Comparison of ENCODE assay signal across 24 mouse cellular contexts in genomic region chr3:152180624-152181023, GRCm38 (mm10). TPM values are rescaled to one million over a fixed set of nuclear protein-coding genes. Genes with fewer than 3 reads are reported as not detected.
A peak's percentile ranks its signal among the peaks of the same experiment; 100 is the strongest.
DNase-seq lines count a peak whose midpoint lies in the region; ATAC-seq and TF ChIP-seq lines count a peak whose summit lies in the region.
"Had no signal": no experiment of that assay in that cellular context is flagged by ENCODE, and none has a peak within 500 bp of the region (broad histone marks: within the 10 kb centered on the region; RNA-seq: fewer than 3 reads in every experiment).

No protein-coding gene starts in this region.

- no peak overlapping the region for H3K27ac ChIP-seq in liver, embryonic 11.5 days (ENCODE audit: low read depth, low read length)
- no peak overlapping the region for H3K27ac ChIP-seq in liver, embryonic 14.5 days
- peak overlapping the region; percentile 42; the same call in 1 of the 2 replicates for H3K27ac ChIP-seq in liver, postnatal 0 days (ENCODE audit: low read depth)
- no peak overlapping the region for H3K27ac ChIP-seq in left cerebral cortex, adult 2 months
- H3K27ac ChIP-seq: embryonic facial prominence, embryonic 10.5 days; embryonic facial prominence, embryonic 13.5 days; forebrain, embryonic 12.5 days; forebrain, embryonic 15.5 days; hindbrain, embryonic 15.5 days had no signal

- no peaks in the 10 kb centered on the region for H3K4me1 ChIP-seq in liver, embryonic 11.5 days (replicated peaks; ENCODE audit: control insufficient read depth, insufficient read depth, low read length)
- no peaks in the 10 kb centered on the region; a peak in 2 of 4 replicates for H3K4me1 ChIP-seq in liver, embryonic 14.5 days (replicated peaks; ENCODE audit: control insufficient read depth in 2 of 2, insufficient read depth in 2 of 2, low read length in 1 of 2)
- H3K4me1 ChIP-seq in liver, postnatal 0 days (ENCODE audit: insufficient read depth) = no peaks in the 10 kb centered on the region
- H3K4me1 ChIP-seq: embryonic facial prominence, embryonic 10.5 days; embryonic facial prominence, embryonic 13.5 days; forebrain, embryonic 15.5 days; hindbrain, embryonic 15.5 days had no signal

- 86% methylated on average over 4 of the region's 4 CpGs for WGBS in liver, embryonic 11.5 days
- 86% methylated on average over 4 of the region's 4 CpGs for WGBS in liver, embryonic 14.5 days (ENCODE audit: insufficient replicate concordance)
- 80% methylated on average over 4 of the region's 4 CpGs for WGBS in liver, postnatal 0 days (ENCODE audit: insufficient replicate concordance)

- no peak overlapping the region for H3K4me3 ChIP-seq in liver, embryonic 11.5 days (ENCODE audit: low read depth, low read length)
- no peak overlapping the region for H3K4me3 ChIP-seq in liver, embryonic 14.5 days (ENCODE audit: insufficient read depth in 1 of 2, low read depth in 2 of 2, low read length in 2 of 2)
- H3K4me3 ChIP-seq in liver, postnatal 0 days (ENCODE audit: low read depth, low read length) = no peak overlapping the region
- no peak overlapping the region for H3K4me3 ChIP-seq in left cerebral cortex, adult 2 months
- H3K4me3 ChIP-seq: embryonic facial prominence, embryonic 10.5 days; embryonic facial prominence, embryonic 13.5 days; erythroblast, embryonic 14.5 days; forebrain, embryonic 12.5 days; forebrain, embryonic 15.5 days; hindbrain, embryonic 15.5 days had no signal

- TF ChIP-seq EP300 in liver, embryonic 14.5 days (IDR thresholded peaks at IDR 0.05; ENCODE audit: low read depth) = no peak
- TF ChIP-seq EP300 in liver, postnatal 0 days (IDR thresholded peaks at IDR 0.05; ENCODE audit: low read depth) = no peak

- H3K4me2 ChIP-seq in liver, embryonic 11.5 days = no peak overlapping the region
- H3K4me2 ChIP-seq in liver, embryonic 14.5 days (ENCODE audit: low read depth) = no peak overlapping the region
- H3K4me2 ChIP-seq in liver, postnatal 0 days (ENCODE audit: low read depth, low read length) = no peak overlapping the region
- H3K4me2 ChIP-seq: embryonic facial prominence, embryonic 13.5 days; forebrain, embryonic 12.5 days; forebrain, embryonic 15.5 days; heart, embryonic 11.5 days; hindbrain, embryonic 15.5 days had no signal

- peaks cover 8% of the 10 kb centered on the region for H3K36me3 ChIP-seq in liver, embryonic 11.5 days (ENCODE audit: control insufficient read depth, insufficient read depth, low read length)
- H3K36me3 ChIP-seq in liver, embryonic 14.5 days (replicated peaks; ENCODE audit: control insufficient read depth, insufficient read depth, low read depth) = peaks cover 28% of the 10 kb centered on the region
- peaks cover 30% of the 10 kb centered on the region for H3K36me3 ChIP-seq in liver, postnatal 0 days (replicated peaks; ENCODE audit: insufficient read depth, low read length)

- intact Hi-C loops in heart, postnatal 25 days (cut with DNase I) = no loop called here
- intact Hi-C loops in left cerebral cortex, adult 2 months (cut with DNase I) = no loop called here

- no peaks in the 10 kb centered on the region for H3K27me3 ChIP-seq in liver, embryonic 11.5 days (replicated peaks; ENCODE audit: control insufficient read depth, insufficient read depth, low read length)
- H3K27me3 ChIP-seq in liver, embryonic 14.5 days (ENCODE audit: control insufficient read depth, insufficient read depth, low read length) = no peaks in the 10 kb centered on the region
- H3K27me3 ChIP-seq in liver, postnatal 0 days (ENCODE audit: insufficient read depth, low read length) = no peaks in the 10 kb centered on the region
- H3K27me3 ChIP-seq: embryonic facial prominence, embryonic 13.5 days; forebrain, embryonic 12.5 days; forebrain, embryonic 15.5 days; hindbrain, embryonic 15.5 days had no signal

- no peak overlapping the region for H3K9ac ChIP-seq in liver, embryonic 11.5 days (ENCODE audit: low read depth, low read length)
- H3K9ac ChIP-seq in liver, embryonic 14.5 days (replicated peaks) = no peak overlapping the region
- H3K9ac ChIP-seq in liver, postnatal 0 days (replicated peaks) = no peak overlapping the region
- H3K9ac ChIP-seq: embryonic facial prominence, embryonic 13.5 days; forebrain, embryonic 12.5 days; forebrain, embryonic 15.5 days; hindbrain, embryonic 15.5 days had no signal

- peak; percentile 35 for DNase-seq in heart, adult 11 months
- DNase-seq in heart, postnatal 25 days (ENCODE audit: low spot score) = no peak
- DNase-seq in liver, embryonic 11.5 days (ENCODE audit: low spot score) = no peak
- no peak for DNase-seq in liver, embryonic 14.5 days (ENCODE audit: low read depth in 3 of 3, low spot score in 3 of 3)
- no peak for DNase-seq in liver, postnatal 0 days
- DNase-seq in left cerebral cortex, adult 2 months (ENCODE audit: extremely low spot score in 1 of 2, low spot score in 2 of 2) = no peak
- no peak for DNase-seq in ovary, adult 18-20 months (ENCODE audit: low spot score)
- DNase-seq: adrenal gland, adult 8-10 months; adrenal gland, postnatal 25 days; cerebellum, adult 11-12 months; cerebellum, adult 8-10 months; cerebellum, postnatal 10 days; cerebellum, postnatal 36 days; embryo, embryonic 11 days; gastrocnemius, postnatal 25 days; heart, postnatal 36 days had no signal

- ATAC-seq in liver, embryonic 11.5 days (replicated peaks; ENCODE audit: low FRiP score) = peak; percentile 47; the same call in 1 of the 2 replicates
- peak; percentile 21; the same call in 1 of the 2 replicates for ATAC-seq in liver, embryonic 14.5 days (ENCODE audit: insufficient read depth)
- ATAC-seq in liver, postnatal 0 days = peak; percentile 80
- ATAC-seq: activated CD4-positive, CD25-positive, alpha-beta regulatory T cell, adult 4 months; forebrain, embryonic 15.5 days had no signal

- no peak for TF ChIP-seq CTCF in liver, embryonic 14.5 days (IDR thresholded peaks at IDR 0.05; ENCODE audit: low read depth)
- TF ChIP-seq CTCF in liver, postnatal 0 days (IDR thresholded peaks at IDR 0.05; ENCODE audit: low read depth) = no peak
- no peak for TF ChIP-seq CTCF in left cerebral cortex, adult 2 months (IDR thresholded peaks at IDR 0.05)

- H3K9me3 ChIP-seq in liver, embryonic 11.5 days (ENCODE audit: control insufficient read depth, low read length) = no peaks in the 10 kb centered on the region
- no peaks in the 10 kb centered on the region for H3K9me3 ChIP-seq in liver, embryonic 14.5 days (ENCODE audit: control insufficient read depth, low read length)
- H3K9me3 ChIP-seq in liver, postnatal 0 days (ENCODE audit: low read length) = no peaks in the 10 kb centered on the region
- H3K9me3 ChIP-seq: embryonic facial prominence, embryonic 10.5 days; embryonic facial prominence, embryonic 13.5 days; forebrain, embryonic 12.5 days; forebrain, embryonic 15.5 days; hindbrain, embryonic 15.5 days had no signal

RNA-seq across cellular contexts. Expression of gene Gipc2, which starts 14.6 kb away (rescaled TPM):
- 1 to 10 TPM; 3.6 to 4.0 TPM for total RNA-seq in heart, postnatal 25 days (2021)
- 12.1 and 15.4 TPM in 2 replicates for polyA plus RNA-seq in liver, embryonic 11.5 days (2014; fragmentation: Nextera tagmentation; extraction: Ambion mirVana)
- polyA plus RNA-seq in liver, embryonic 14.5 days (2012; rRNA removed) = 5.1 and 7.7 TPM in 2 replicates
- 16.9 and 17.8 TPM in 2 replicates for polyA plus RNA-seq in liver, embryonic 14.5 days (2014; fragmentation: Nextera tagmentation; extraction: Ambion mirVana)
- 3.5 and 5.0 TPM in 2 replicates for polyA plus RNA-seq in liver, postnatal 0 days (2015; fragmentation: Nextera tagmentation; extraction: Ambion mirVana)
- total RNA-seq in left cerebral cortex, adult 2 months (2021) = 1 to 10 TPM; 2.8 to 3.2 TPM
- polyA plus RNA-seq: activated CD4-positive, CD25-positive, alpha-beta regulatory T cell, adult 4 months; erythroblast, embryonic 14.5 days had no signal

RNA-seq across cellular contexts. Expression of gene Dnajb4, which starts 29.5 kb away (rescaled TPM):
- 100 to 1,000 TPM in 1 of 2 experiments, 10 to 100 TPM in 1; 87.8 to 113 TPM for total RNA-seq in heart, postnatal 25 days (2021)
- polyA plus RNA-seq in liver, embryonic 11.5 days (2014; fragmentation: Nextera tagmentation; extraction: Ambion mirVana) = 29.7 and 33.1 TPM in 2 replicates
- 10.9 and 18.3 TPM in 2 replicates for polyA plus RNA-seq in liver, embryonic 14.5 days (2012; rRNA removed)
- polyA plus RNA-seq in liver, embryonic 14.5 days (2014; fragmentation: Nextera tagmentation; extraction: Ambion mirVana) = 29.9 and 34.3 TPM in 2 replicates
- polyA plus RNA-seq in liver, postnatal 0 days (2015; fragmentation: Nextera tagmentation; extraction: Ambion mirVana) = 25.9 and 28.8 TPM in 2 replicates
- 10 to 100 TPM; 75.4 to 78.2 TPM for total RNA-seq in left cerebral cortex, adult 2 months (2021)

RNA-seq across cellular contexts. Expression of gene Fubp1, which starts 29.6 kb away (rescaled TPM):
- total RNA-seq in heart, postnatal 25 days (2021) = 10 to 100 TPM; 54.6 to 58.4 TPM
- 234 and 253 TPM in 2 replicates for polyA plus RNA-seq in liver, embryonic 11.5 days (2014; fragmentation: Nextera tagmentation; extraction: Ambion mirVana)
- 47.3 and 50.8 TPM in 2 replicates for polyA plus RNA-seq in liver, embryonic 14.5 days (2012; rRNA removed)
- 64.6 and 65.3 TPM in 2 replicates for polyA plus RNA-seq in liver, embryonic 14.5 days (2014; fragmentation: Nextera tagmentation; extraction: Ambion mirVana)
- 33.5 and 37.1 TPM in 2 replicates for polyA plus RNA-seq in liver, postnatal 0 days (2015; fragmentation: Nextera tagmentation; extraction: Ambion mirVana)
- 100 to 1,000 TPM; 131 to 132 TPM for total RNA-seq in left cerebral cortex, adult 2 months (2021)

Comparison
In these comparisons a context has a peak if more than half of its experiments do, and no peak if none do; other contexts are left out.
1. ATAC-seq: peak in every context shown above with its lines; median percentile 80 in liver, postnatal 0 days; 47 in liver, embryonic 11.5 days; 21 in liver, embryonic 14.5 days.